Mouse (Mus musculus): ENCODE results near the gene Gm6993.

The Gm6993 gene

GRCm38 (mm10) chr12:31240470-31240869 is at the start of gene Gm6993:
TSS of gene Gm6993 (plus strand) at chr12:31240770.
- no peak for DNase-seq (ENCODE audit: low spot score in 2 of 2)

- DNase-seq (ENCODE audit: low spot score in 2 of 2): no peak
These were observed 49.1 kb upstream of the Gm6993 start for GRCm38 (mm10) chr12:31191329-31191954.

GRCm38 (mm10) chr12:31202509-31202908 is 38.1 kb upstream of the Gm6993 start:
- no peak for DNase-seq (ENCODE audit: low spot score in 2 of 2)

- DNase-seq (ENCODE audit: low spot score in 2 of 2): no peak
These were observed 36.7 kb upstream of the Gm6993 start for GRCm38 (mm10) chr12:31203746-31204455.

- DNase-seq (ENCODE audit: low spot score in 2 of 2): no peak
These were observed 35.7 kb upstream of the Gm6993 start for GRCm38 (mm10) chr12:31204898-31205297.

- no peak for DNase-seq (ENCODE audit: low spot score in 2 of 2)
These were observed 34.5 kb upstream of the Gm6993 start for GRCm38 (mm10) chr12:31205983-31206633.

- no peak for DNase-seq (ENCODE audit: low spot score in 2 of 2)
These were observed 31.8 kb upstream of the Gm6993 start for GRCm38 (mm10) chr12:31208766-31209165.

GRCm38 (mm10) chr12:31209377-31209805 is 31.2 kb upstream of the Gm6993 start:
- DNase-seq (ENCODE audit: low spot score in 2 of 2): no peak

GRCm38 (mm10) chr12:31213556-31213955 is 27.0 kb upstream of the Gm6993 start:
- DNase-seq (ENCODE audit: low spot score in 2 of 2): no peak

- no peak for DNase-seq (ENCODE audit: low spot score in 2 of 2)
These were observed 25.6 kb upstream of the Gm6993 start for GRCm38 (mm10) chr12:31215003-31215402.

- DNase-seq (ENCODE audit: low spot score in 2 of 2): no peak
These were observed 23.3 kb upstream of the Gm6993 start for GRCm38 (mm10) chr12:31217232-31217631.

- DNase-seq (ENCODE audit: low spot score in 2 of 2): no peak
These were observed 21.8 kb upstream of the Gm6993 start for GRCm38 (mm10) chr12:31218774-31219173.

- DNase-seq (ENCODE audit: low spot score in 2 of 2): no peak
These were observed 19.0 kb upstream of the Gm6993 start for GRCm38 (mm10) chr12:31221522-31221921.

- DNase-seq (ENCODE audit: low spot score in 2 of 2): no peak
These were observed 18.3 kb upstream of the Gm6993 start for GRCm38 (mm10) chr12:31222282-31222681.

- no peak for DNase-seq (ENCODE audit: low spot score in 2 of 2)
These were observed 17.8 kb upstream of the Gm6993 start for GRCm38 (mm10) chr12:31222741-31223140.

- DNase-seq (ENCODE audit: low spot score in 2 of 2): no peak
These were observed 15.1 kb upstream of the Gm6993 start for GRCm38 (mm10) chr12:31225451-31225850.

GRCm38 (mm10) chr12:31227167-31227566 is 13.4 kb upstream of the Gm6993 start:
- no peak for DNase-seq (ENCODE audit: low spot score in 2 of 2)

- DNase-seq (ENCODE audit: low spot score in 2 of 2): no peak
These were observed 11.7 kb upstream of the Gm6993 start for GRCm38 (mm10) chr12:31228878-31229277.

GRCm38 (mm10) chr12:31232635-31233034 is 7.9 kb upstream of the Gm6993 start:
- DNase-seq (ENCODE audit: low spot score in 2 of 2): no peak

GRCm38 (mm10) chr12:31235018-31235417 is 5.6 kb upstream of the Gm6993 start:
- no peak for DNase-seq (ENCODE audit: low spot score in 2 of 2)

- DNase-seq (ENCODE audit: low spot score in 2 of 2): no peak
These were observed 3.5 kb upstream of the Gm6993 start for GRCm38 (mm10) chr12:31236861-31237595.

- DNase-seq (ENCODE audit: low spot score in 2 of 2): no peak
These were observed 1.5 kb upstream of the Gm6993 start for GRCm38 (mm10) chr12:31239031-31239583.
